Comparison of ENCODE assay signal across 11 mouse cellular contexts in genomic region chr13:60126338-60126737, GRCm38 (mm10). TPM values are rescaled to one million over a fixed set of nuclear protein-coding genes. Genes with fewer than 3 reads are reported as not detected.
A peak's percentile ranks its signal among the peaks of the same experiment; 100 is the strongest.
DNase-seq lines count a peak whose midpoint lies in the region; ATAC-seq lines count a peak whose summit lies in the region.
"Had no signal": no experiment of that assay in that cellular context is flagged by ENCODE, and none has a peak within 500 bp of the region (broad histone marks: within the 10 kb centered on the region; RNA-seq: fewer than 3 reads in every experiment).

No protein-coding gene starts in this region.

- H3K4me2 ChIP-seq in embryonic facial prominence, embryonic 12.5 days (replicated peaks) = peak overlapping the region; percentile 22; the same call in 1 of the 2 replicates
- peak overlapping the region; percentile 46 for H3K4me2 ChIP-seq in hindbrain, embryonic 14.5 days (replicated peaks)
- peak overlapping the region; percentile 40 for H3K4me2 ChIP-seq in midbrain, embryonic 13.5 days (replicated peaks)
- H3K4me2 ChIP-seq: lung, embryonic 15.5 days had no signal

- H3K9ac ChIP-seq in embryonic facial prominence, embryonic 12.5 days = no peak overlapping the region
- no peak overlapping the region for H3K9ac ChIP-seq in hindbrain, embryonic 14.5 days
- H3K9ac ChIP-seq in midbrain, embryonic 13.5 days (replicated peaks) = 0 out of 2 replicates have a peak overlapping the region, but pooled peaks have one; percentile 14
- H3K9ac ChIP-seq: lung, embryonic 15.5 days had no signal

- no peaks in the 10 kb centered on the region; the same call in 1 of the 2 replicates for H3K27me3 ChIP-seq in embryonic facial prominence, embryonic 12.5 days
- peaks cover 29% of the 10 kb centered on the region for H3K27me3 ChIP-seq in forebrain, embryonic 10.5 days (ENCODE audit: poor library complexity, severe bottlenecking)
- H3K27me3 ChIP-seq in hindbrain, embryonic 14.5 days (ENCODE audit: control insufficient read depth, insufficient read depth, low read length) = 0 out of 2 replicates have a peak, but pooled peaks cover 6% of the 10 kb centered on the region
- H3K27me3 ChIP-seq in midbrain, embryonic 13.5 days = peaks cover 19% of the 10 kb centered on the region; the same call in 1 of the 2 replicates
- H3K27me3 ChIP-seq: CH12.LX had no signal

- H3K4me1 ChIP-seq in embryonic facial prominence, embryonic 12.5 days = peaks cover 15% of the 10 kb centered on the region
- peaks cover 73% of the 10 kb centered on the region for H3K4me1 ChIP-seq in forebrain, embryonic 10.5 days
- H3K4me1 ChIP-seq in hindbrain, embryonic 14.5 days (replicated peaks; ENCODE audit: control insufficient read depth, insufficient read depth, low read length) = peaks cover 17% of the 10 kb centered on the region
- H3K4me1 ChIP-seq in midbrain, embryonic 13.5 days (replicated peaks) = peaks cover 25% of the 10 kb centered on the region

- no peak overlapping the region for H3K27ac ChIP-seq in embryonic facial prominence, embryonic 12.5 days
- H3K27ac ChIP-seq in forebrain, embryonic 10.5 days = peak overlapping the region; percentile 83
- H3K27ac ChIP-seq in hindbrain, embryonic 14.5 days = no peak overlapping the region
- no peak overlapping the region for H3K27ac ChIP-seq in midbrain, embryonic 13.5 days
- H3K27ac ChIP-seq: lung, embryonic 15.5 days had no signal

- H3K9me3 ChIP-seq in embryonic facial prominence, embryonic 12.5 days = no peaks in the 10 kb centered on the region
- 0 out of 2 replicates have a peak, but pooled peaks cover 5% of the 10 kb centered on the region for H3K9me3 ChIP-seq in forebrain, embryonic 10.5 days
- H3K9me3 ChIP-seq in hindbrain, embryonic 14.5 days (ENCODE audit: control insufficient read depth, low read length) = no peaks in the 10 kb centered on the region
- no peaks in the 10 kb centered on the region for H3K9me3 ChIP-seq in midbrain, embryonic 13.5 days
- H3K9me3 ChIP-seq: lung, embryonic 15.5 days had no signal

- no peak for ATAC-seq in embryonic facial prominence, embryonic 12.5 days (ENCODE audit: insufficient number of reproducible peaks, insufficient read depth, low FRiP score, low TSS enrichment)
- peak; percentile 24; the same call in 1 of the 2 replicates for ATAC-seq in hindbrain, embryonic 14.5 days (ENCODE audit: low FRiP score)
- ATAC-seq in midbrain, embryonic 13.5 days = no peak
- no peak for ATAC-seq in erythroid progenitor cell, adult 5-6 weeks (replicated peaks; ENCODE audit: low FRiP score, poor library complexity, severe bottlenecking)
- ATAC-seq: inflammation-experienced regulatory T-cells, adult 6 months had no signal

- no peaks in the 10 kb centered on the region for H3K36me3 ChIP-seq in embryonic facial prominence, embryonic 12.5 days
- no peaks in the 10 kb centered on the region for H3K36me3 ChIP-seq in forebrain, embryonic 10.5 days (replicated peaks)
- no peaks in the 10 kb centered on the region for H3K36me3 ChIP-seq in hindbrain, embryonic 14.5 days (replicated peaks; ENCODE audit: control insufficient read depth, insufficient read depth)
- no peaks in the 10 kb centered on the region for H3K36me3 ChIP-seq in midbrain, embryonic 13.5 days
- H3K36me3 ChIP-seq: lung, embryonic 15.5 days had no signal

- no peak for DNase-seq in forebrain, embryonic 10.5 days (ENCODE audit: extremely low spot score, low spot score)
- DNase-seq in hindbrain, embryonic 14.5 days (ENCODE audit: low spot score) = no peak
- DNase-seq in retina, postnatal 1 day = no peak
- no peak for DNase-seq in left cerebral cortex, adult 8-10 months (ENCODE audit: low spot score in 2 of 2)
- DNase-seq: adrenal gland, postnatal 10 days had no signal

- 53% methylated on average over 19 of the region's 19 CpGs for WGBS in embryonic facial prominence, embryonic 12.5 days
- WGBS in forebrain, embryonic 10.5 days = 66% methylated on average over 19 of the region's 19 CpGs
- WGBS in hindbrain, embryonic 14.5 days = 45% methylated on average over 19 of the region's 19 CpGs
- WGBS in midbrain, embryonic 13.5 days = 58% methylated on average over 19 of the region's 19 CpGs

- H3K4me3 ChIP-seq in embryonic facial prominence, embryonic 12.5 days = no peak overlapping the region
- no peak overlapping the region for H3K4me3 ChIP-seq in forebrain, embryonic 10.5 days
- H3K4me3 ChIP-seq in hindbrain, embryonic 14.5 days (replicated peaks; ENCODE audit: low read length) = no peak overlapping the region
- no peak overlapping the region; the same call in 1 of the 2 replicates for H3K4me3 ChIP-seq in midbrain, embryonic 13.5 days (replicated peaks)
- H3K4me3 ChIP-seq: lung, embryonic 15.5 days had no signal

RNA-seq across cellular contexts. Expression of gene Gas1, which starts 50.8 kb away (rescaled TPM):
- 261 and 307 TPM in 2 replicates for polyA plus RNA-seq in embryonic facial prominence, embryonic 12.5 days (2016; fragmentation: Nextera tagmentation; extraction: Ambion mirVana)
- polyA plus RNA-seq in forebrain, embryonic 10.5 days (2016; fragmentation: Nextera tagmentation; extraction: Ambion mirVana) = 72.6 and 72.7 TPM in 2 replicates
- 19.3 and 26.0 TPM in 2 replicates for polyA plus RNA-seq in hindbrain, embryonic 14.5 days (2014; fragmentation: Nextera tagmentation; extraction: Ambion mirVana)
- polyA plus RNA-seq in midbrain, embryonic 13.5 days (2015; fragmentation: Nextera tagmentation; extraction: Ambion mirVana) = 17.5 and 30.6 TPM in 2 replicates
- total RNA-seq in left cerebral cortex, adult 8-10 months (2022) = 1 to 10 TPM; 5.9 to 7.6 (median 7.6) TPM
- total RNA-seq in erythroid progenitor cell, adult 5-6 weeks (2015; ENCODE audit: low replicate concordance) = not detected in 2 replicates
- total RNA-seq in erythroid progenitor cell, adult 5-6 weeks (2017; ENCODE audit: low replicate concordance) = 0.51 TPM in 1 of 2 replicates, not detected in the other
- total RNA-seq: CH12.LX had no signal
- polyA plus RNA-seq: inflammation-experienced regulatory T-cells, adult 6 months had no signal
